Comparison of ENCODE assay signal across 8 mouse cellular contexts in the genomic region with DNA sequence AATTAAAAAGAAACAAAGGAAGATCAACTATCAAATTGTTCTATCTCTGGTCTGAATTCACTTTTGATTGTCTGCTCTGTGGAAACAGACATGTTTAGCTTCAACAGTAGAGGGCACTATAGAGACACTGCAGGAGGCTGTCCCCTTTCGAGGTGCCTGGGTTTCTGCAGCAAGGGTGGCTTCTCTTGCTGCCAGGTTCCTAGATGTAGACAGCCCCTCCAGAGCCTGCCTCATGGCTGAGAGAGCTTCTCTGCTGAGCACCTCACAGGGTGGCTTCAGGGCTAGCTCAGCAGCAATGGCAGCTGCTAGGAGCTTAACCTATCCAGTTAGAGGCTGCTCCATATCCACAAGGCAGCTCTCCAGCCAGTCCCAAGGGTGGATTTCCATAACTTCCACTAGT. TPM values are rescaled to one million over a fixed set of nuclear protein-coding genes. Genes with fewer than 3 reads are reported as not detected.
DNase-seq lines count a peak whose midpoint lies in the region; ATAC-seq and TF ChIP-seq lines count a peak whose summit lies in the region.

No protein-coding gene starts in this region.

- TF ChIP-seq CTCF in kidney, adult 2 months (conservative IDR thresholded peaks at IDR 0.05; ENCODE audit: insufficient read depth, insufficient read length, low read depth, low read length) = peak; percentile 74
- peak; percentile 81 for TF ChIP-seq CTCF in liver, embryonic 14.5 days (IDR thresholded peaks at IDR 0.05; ENCODE audit: low read depth)

- TF ChIP-seq EP300 in liver, embryonic 14.5 days (IDR thresholded peaks at IDR 0.05; ENCODE audit: low read depth) = no peak

- peaks cover 13% of the 10 kb centered on the region for H3K4me1 ChIP-seq in liver, embryonic 12.5 days
- H3K4me1 ChIP-seq in kidney, adult 2 months (ENCODE audit: control insufficient read depth, insufficient read depth, low read length) = no peaks in the 10 kb centered on the region
- H3K4me1 ChIP-seq in liver, embryonic 14.5 days (replicated peaks; ENCODE audit: control insufficient read depth in 2 of 2, insufficient read depth in 2 of 2, low read length in 1 of 2) = peaks cover 4 to 8% of the 10 kb centered on the region in 2 experiments

- no peak overlapping the region for H3K27ac ChIP-seq in liver, embryonic 12.5 days
- no peak overlapping the region for H3K27ac ChIP-seq in kidney, adult 2 months (ENCODE audit: insufficient read depth, low read depth, low read length)
- no peak overlapping the region for H3K27ac ChIP-seq in liver, embryonic 14.5 days

- no peak for ATAC-seq in liver, embryonic 12.5 days
- ATAC-seq in common myeloid progenitor, adult 5-6 weeks (replicated peaks; ENCODE audit: low read depth, poor library complexity, severe bottlenecking) = peak; percentile 50
- ATAC-seq in liver, embryonic 14.5 days (ENCODE audit: insufficient read depth) = no peak

- no peaks in the 10 kb centered on the region for H3K9me3 ChIP-seq in liver, embryonic 12.5 days (replicated peaks)
- no peaks in the 10 kb centered on the region for H3K9me3 ChIP-seq in liver, embryonic 14.5 days (ENCODE audit: control insufficient read depth, low read length)

- 4% methylated on average over 1 of the region's 1 CpGs for WGBS in liver, embryonic 12.5 days (ENCODE audit: insufficient replicate concordance)
- whole genome bisulfite sequencing in kidney, adult 2 months = 0% methylated on average over 1 of the region's 1 CpGs
- 0% methylated on average over 1 of the region's 1 CpGs for WGBS in liver, embryonic 14.5 days (ENCODE audit: insufficient replicate concordance)

- H3K9ac ChIP-seq in liver, embryonic 12.5 days = no peak overlapping the region
- H3K9ac ChIP-seq in liver, embryonic 14.5 days (replicated peaks) = no peak overlapping the region

- TF ChIP-seq POLR2A in kidney, adult 2 months (IDR thresholded peaks at IDR 0.05; ENCODE audit: low read depth, low read length) = no peak

- peaks cover 16% of the 10 kb centered on the region; the same call in 1 of the 2 replicates for H3K27me3 ChIP-seq in liver, embryonic 12.5 days (replicated peaks)
- no peaks in the 10 kb centered on the region for H3K27me3 ChIP-seq in kidney, adult 2 months (replicated peaks; ENCODE audit: control insufficient read depth, insufficient read depth, low read length)
- H3K27me3 ChIP-seq in liver, embryonic 14.5 days (ENCODE audit: control insufficient read depth, insufficient read depth, low read length) = no peaks in the 10 kb centered on the region

- H3K4me3 ChIP-seq in liver, embryonic 12.5 days = no peak overlapping the region
- no peak overlapping the region for H3K4me3 ChIP-seq in kidney, adult 2 months (ENCODE audit: insufficient read depth, low read depth, low read length)
- H3K4me3 ChIP-seq in liver, embryonic 14.5 days (ENCODE audit: insufficient read depth in 1 of 2, low read depth in 2 of 2, low read length in 2 of 2) = no peak overlapping the region

- no peaks in the 10 kb centered on the region for H3K36me3 ChIP-seq in liver, embryonic 12.5 days
- H3K36me3 ChIP-seq in kidney, adult 2 months (ENCODE audit: control insufficient read depth, insufficient read depth, low read length) = no peaks in the 10 kb centered on the region; the same call in 1 of the 2 replicates
- H3K36me3 ChIP-seq in liver, embryonic 14.5 days (replicated peaks; ENCODE audit: control insufficient read depth, insufficient read depth, low read depth) = no peaks in the 10 kb centered on the region

- DNase-seq in liver = peak; percentile 37
- peak; percentile 62 for DNase-seq in T-cell, adult 2 months (ENCODE audit: low spot score)
- peak; percentile 69 for DNase-seq in kidney, adult 2 months
- peak in 1 of 3 experiments; percentile 18 for DNase-seq in liver, embryonic 14.5 days (ENCODE audit: low read depth in 3 of 3, low spot score in 3 of 3)
- DNase-seq in right cerebral cortex, postnatal 10 days (ENCODE audit: low spot score in 2 of 2) = peak; percentile 55 to 62
- DNase-seq in urinary bladder, adult 2 months (ENCODE audit: low spot score) = no peak

- no peak overlapping the region for H3K4me2 ChIP-seq in liver, embryonic 12.5 days
- no peak overlapping the region for H3K4me2 ChIP-seq in liver, embryonic 14.5 days (ENCODE audit: low read depth)

RNA-seq across cellular contexts. Expression of a gene that starts 5.0 kb away (rescaled TPM):
- polyA plus RNA-seq in liver, embryonic 12.5 days (2016; fragmentation: Nextera tagmentation; extraction: Ambion mirVana) = 9.6 and 10.0 TPM in 2 replicates
- 3.9 and 7.0 TPM in 2 replicates for total RNA-seq in common myeloid progenitor, adult 5-6 weeks (2017)
- polyA plus RNA-seq in kidney, adult 2 months (2012; rRNA removed) = 4.6 and 5.4 TPM in 2 replicates
- polyA plus RNA-seq in liver, embryonic 14.5 days (2012; rRNA removed) = 1.8 and 3.2 TPM in 2 replicates
- 2.8 and 4.4 TPM in 2 replicates for polyA plus RNA-seq in liver, embryonic 14.5 days (2014; fragmentation: Nextera tagmentation; extraction: Ambion mirVana)
- polyA plus RNA-seq in urinary bladder, adult 2 months (2012; rRNA removed) = 18.7 and 21.2 TPM in 2 replicates
